Mouse (Mus musculus): ENCODE measurements around the gene Wdr82.

The Wdr82 gene

DNA sequence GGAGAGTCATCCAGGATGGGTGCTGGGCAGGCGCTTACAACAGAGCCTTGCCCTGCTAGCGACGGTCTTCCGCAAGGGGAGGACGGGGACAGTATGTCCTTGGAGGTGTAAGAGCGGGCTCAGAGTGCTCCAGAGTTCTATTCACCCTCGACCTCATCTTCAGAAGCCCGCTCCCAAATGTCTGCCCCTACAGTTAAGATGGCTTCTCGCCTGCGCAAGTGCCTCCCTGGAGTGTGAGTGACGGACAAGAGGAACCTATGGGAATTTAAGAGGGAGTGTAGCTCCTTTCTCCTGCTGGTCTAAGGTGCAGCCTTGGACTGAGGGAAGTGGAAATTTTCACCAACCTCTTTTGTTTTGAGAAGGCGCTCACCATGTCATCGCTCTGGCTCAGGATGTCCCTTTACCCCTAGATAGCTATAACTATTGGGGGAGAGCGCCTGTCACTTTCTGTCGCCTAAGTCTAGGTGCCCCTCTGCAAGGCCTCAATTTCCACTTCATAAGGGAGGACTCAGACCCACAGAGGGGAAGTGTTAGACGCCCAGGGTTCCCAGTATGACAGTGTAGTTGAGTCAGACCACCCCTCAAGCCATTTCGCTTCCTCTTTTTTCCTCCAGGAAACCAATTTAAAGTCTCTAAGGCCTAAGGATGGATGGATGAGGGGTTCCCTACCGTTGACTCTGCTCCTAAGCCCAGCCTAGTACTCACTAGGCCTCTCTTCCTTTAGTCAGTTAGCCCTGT lies 29.0 kb downstream of the Wdr82 start, which contains the start of gene Ppm1m:
Gene Ppm1m, minus strand, starts transcription at position 212 of the 738 bp plus-strand sequence.
- no peak for DNase-seq

- DNase-seq: no peak
These were observed 31.2 kb downstream of the Wdr82 start for GRCm38 (mm10) chr9:106201895-106202294.

DNA sequence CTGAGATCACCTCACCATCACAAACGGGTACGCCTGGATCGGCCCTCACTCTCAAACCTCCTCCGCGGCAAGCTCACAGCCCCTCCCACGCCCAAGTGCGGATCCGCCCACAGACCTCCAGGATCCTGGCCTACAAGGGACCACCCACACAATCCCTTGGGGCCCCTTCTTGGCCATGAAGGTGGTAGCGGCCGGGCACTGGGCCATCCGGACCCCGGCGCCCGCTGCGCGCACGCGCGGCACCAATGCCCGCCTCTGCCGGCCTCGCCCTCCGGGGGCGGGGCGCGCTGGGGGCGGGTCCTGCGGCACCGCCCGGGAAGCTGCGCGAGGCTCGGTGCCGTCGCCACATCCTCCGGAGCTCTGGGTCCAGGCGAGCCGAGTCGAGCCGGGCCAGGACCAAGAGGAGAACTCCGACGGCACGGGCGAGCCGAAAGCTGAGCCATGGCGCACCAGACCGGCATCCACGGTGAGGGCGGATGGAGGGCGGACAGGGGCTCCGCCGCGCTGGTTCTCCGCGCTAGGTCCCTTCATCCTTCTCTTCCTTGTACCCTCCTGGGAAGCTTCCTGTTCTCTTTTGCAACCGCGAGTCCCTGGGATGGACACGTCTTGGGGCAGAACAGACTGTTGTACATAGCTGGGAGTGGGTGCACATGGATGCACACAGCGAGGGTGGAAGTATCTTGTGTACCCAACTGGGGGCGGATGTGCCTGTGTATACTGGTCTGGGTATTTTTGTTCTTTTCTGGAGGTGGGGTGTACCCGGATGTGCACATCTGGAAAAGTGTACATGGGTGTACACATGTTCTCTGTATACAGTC lies 32.3 kb downstream of the Wdr82 start, which contains the start of gene Twf2:
Gene Twf2, plus strand, starts transcription at position 290 of the 818 bp plus-strand sequence.
- peak; percentile 89 for DNase-seq

DNA sequence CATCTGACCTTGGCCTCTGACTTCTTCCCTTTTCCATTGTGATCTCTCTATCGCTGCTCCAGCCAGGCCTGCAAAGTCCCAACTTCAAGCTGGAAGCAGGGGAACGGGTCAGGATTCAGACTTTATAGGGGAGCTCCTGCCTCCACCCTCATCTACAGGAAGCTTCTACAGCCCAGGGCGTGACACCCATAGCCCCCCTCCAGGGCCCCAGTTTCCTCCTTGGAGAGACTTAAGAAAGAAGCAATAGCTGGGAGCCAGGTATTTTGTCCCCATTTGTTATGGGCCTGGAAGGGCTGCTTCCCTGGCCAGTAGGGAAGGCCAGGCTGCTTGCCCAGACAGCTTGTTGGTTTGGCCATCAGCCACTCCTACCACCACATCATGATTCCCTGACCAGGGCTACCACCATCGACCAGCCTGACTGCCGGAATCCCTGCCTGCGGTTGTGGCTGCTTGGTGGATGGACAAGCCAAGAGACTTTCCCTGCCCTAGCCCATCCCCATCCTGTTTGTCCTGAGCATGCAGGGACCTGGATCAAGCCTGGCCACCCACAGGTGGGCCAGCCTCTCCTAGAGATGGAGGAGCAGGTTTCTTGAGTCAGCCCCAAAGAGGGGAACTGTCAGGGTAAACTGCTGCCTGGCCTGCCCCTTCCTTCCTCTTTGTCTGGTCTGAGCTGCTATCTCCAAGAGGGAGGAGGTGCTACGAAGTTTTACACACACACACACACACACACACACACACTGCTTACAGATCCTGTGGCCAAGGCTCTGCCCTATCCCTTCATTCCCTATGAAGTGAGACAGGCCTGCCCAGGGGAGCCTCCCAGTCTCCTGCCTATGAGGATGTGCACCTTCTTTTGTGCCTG lies 33.5 kb downstream of the Wdr82 start:
- no peak for DNase-seq

DNA sequence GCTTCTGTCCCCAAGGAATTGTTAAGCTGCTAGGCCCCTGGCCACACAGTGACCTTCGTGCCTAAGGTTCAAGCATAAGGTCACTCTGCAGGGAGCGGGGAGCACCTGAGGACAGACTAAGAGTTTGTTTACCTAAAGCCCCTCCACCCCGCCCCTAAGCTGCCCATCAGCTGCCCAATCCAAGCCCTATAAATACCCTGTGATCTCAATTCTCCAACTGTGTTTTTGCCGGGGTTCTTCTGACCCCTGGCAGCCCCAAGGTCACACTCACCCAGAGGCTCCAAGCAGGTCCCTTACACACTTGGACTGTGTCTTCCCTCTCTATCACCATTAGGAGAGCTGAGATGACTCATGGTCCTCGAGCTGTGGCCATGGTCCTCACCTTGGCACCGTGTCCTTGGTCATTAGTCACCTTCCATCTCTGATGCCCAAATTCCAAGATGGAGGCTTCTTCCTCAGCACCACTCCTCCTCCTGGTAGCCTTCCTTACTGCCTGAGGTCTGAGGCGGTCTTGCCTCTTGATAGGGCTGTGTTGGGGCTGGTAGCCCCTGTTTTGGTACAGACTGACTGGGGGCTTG lies 35.1 kb downstream of the Wdr82 start:
- DNase-seq: no peak

DNA sequence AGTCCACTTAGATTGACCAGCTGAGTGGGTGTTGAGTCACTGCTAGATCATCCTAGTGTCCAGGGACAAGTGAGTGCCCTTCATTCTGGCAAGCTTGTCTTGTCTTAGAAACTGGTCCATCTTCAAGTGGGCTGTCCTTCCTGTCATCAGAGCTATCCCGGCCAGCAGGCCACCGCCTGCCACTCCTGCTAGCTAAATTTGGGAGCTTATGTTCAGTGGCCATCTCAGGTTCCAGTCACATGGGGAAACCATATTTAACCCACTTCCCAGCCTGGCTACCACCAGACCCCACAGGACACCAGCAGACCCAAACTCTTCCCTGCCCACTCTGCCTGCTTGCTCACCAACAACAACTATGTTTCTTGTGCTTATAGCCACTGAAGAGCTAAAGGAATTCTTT lies 35.8 kb downstream of the Wdr82 start:
- no peak for DNase-seq

- DNase-seq: no peak
These were observed 37.5 kb downstream of the Wdr82 start for GRCm38 (mm10) chr9:106208181-106208580.

GRCm38 (mm10) chr9:106209954-106210353 lies 39.2 kb downstream of the Wdr82 start:
- no peak for DNase-seq

GRCm38 (mm10) chr9:106210853-106211609 lies 40.3 kb downstream of the Wdr82 start:
- DNase-seq: peak; percentile 69

DNA sequence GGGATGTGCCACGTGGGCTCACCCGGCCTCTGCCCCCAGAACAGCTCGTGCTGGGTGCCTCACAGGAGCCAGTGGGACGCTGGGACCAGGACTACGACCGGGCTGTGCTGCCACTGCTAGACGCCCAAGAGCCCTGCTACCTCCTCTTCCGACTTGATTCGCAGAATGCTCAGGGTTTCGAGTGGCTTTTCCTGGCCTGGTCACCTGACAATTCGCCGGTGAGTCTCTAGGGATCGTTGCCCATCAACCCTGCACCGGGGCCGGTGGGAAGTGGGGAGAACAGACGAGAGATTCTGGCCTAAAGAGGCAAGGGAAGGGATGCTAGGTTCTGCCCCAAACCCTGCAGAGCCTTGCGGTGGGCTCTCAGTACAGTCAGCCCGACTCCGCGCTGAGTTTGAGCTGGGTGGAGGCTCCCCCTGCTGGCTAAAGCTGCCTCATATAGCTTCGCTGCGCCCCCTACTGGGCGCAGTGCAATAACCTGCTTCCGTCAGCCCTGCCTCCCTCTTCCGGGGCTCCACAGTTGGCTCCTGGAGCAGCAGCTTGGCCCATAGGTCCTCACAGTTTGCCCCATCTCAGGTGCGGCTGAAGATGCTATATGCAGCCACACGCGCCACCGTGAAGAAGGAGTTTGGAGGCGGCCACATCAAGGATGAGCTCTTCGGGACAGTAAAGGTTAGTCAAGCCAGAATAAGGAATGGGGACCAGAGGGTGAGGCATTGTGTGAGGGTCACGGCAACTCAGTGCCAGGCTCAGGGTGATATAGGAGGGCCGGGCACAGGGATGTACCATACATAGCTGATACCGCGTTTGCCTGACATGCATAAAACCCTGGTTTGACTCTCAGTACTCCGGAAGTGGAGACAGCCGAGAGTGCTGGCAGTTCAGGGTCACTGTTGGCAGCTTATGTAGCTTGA lies 41.2 kb downstream of the Wdr82 start:
- DNase-seq: peak; percentile 88

DNA sequence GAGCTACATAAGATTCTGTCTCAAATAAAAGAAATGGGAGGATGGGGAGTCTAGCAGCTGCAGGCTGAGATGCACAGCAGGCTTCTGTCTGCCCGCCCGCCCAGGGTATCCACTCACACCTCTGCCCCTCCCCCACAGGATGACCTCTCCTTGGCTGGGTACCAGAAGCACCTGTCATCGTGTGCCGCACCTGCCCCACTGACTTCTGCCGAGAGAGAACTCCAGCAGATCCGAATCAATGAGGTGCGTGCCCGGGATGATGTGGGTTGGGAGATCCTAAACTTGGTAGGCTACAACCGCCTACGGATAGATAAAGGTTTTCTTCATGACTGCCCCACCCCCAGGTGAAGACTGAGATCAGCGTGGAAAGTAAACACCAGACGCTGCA lies 41.9 kb downstream of the Wdr82 start:
- no peak for DNase-seq

- no peak for DNase-seq
These were observed 44.8 kb downstream of the Wdr82 start for GRCm38 (mm10) chr9:106215341-106216125.

DNA sequence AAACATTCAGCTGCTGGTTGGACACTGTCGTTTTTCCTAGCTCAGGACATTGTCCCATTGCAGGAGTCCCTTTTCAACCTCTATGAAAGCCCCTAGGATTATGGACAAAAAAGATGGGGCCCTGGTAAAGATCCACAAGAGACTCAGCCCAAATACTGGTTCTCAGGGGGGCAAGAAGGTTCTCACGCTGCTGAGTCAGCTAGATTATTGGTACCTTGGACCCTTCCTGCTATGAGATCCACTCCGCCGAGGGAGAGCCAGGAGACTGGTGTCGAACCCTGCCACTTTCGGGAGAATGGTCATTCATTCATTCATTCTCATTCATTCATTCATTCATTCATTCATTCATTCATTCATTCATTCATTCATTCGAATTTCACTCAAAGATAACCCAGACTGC lies 46.2 kb downstream of the Wdr82 start:
- no peak for DNase-seq

DNA sequence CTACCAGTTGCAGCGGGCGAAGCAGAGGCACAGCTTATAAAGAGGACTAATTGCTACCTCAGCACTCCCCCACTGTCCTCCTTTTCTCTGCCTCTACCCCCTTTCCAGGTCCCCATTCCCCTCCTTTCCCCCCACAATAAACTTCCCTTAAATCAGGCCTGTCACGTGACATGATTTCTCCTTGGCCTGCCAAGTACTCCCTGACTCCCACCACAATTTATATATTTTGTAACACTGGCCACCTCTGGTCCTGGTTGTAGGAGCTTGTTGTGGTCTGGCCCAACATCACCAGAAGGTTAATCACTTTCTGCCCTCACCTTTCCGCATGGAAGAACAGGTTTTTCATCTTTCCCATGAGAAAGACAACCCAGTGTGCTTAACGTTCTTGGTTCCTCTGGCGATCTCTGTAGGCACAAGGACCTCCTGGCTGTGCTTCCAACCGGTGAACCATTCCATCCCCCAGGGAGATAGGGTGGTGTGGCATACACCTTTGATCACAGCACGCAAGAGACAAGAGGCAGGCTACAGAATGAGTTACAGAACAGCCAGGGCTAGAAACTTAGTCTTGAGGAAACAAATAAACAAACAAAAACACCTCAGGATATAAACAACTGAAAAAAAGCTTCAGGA lies 50.3 kb downstream of the Wdr82 start:
- no peak for DNase-seq

DNA sequence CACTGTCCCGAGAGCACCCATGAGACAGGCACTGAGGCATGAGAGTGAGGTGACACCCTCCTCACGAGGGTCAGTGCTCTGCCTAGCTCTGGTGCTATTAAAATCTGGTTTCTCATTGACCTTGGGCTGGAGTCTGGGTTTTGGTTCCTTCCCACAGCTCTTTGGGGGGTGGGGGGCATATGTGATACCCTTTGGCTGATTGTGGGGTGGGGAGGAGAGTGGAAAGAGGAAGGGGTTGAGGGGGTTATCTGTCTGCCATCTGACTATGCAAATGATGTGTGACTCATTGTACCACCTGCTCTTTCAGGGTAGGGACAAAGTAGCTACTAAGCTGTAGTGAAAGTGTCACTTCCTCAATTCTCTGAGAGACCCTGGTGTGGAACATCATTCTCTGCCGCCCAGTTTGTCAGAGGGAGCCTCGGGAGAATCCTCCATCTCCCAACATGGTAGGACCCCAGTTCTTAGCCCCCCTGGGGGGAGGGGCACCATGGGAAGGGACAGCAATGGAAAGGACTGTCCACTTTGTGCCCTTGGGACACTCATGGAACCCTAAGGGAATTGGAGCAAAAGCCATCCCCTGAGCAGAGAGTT lies 51.6 kb downstream of the Wdr82 start, which contains the start of gene Tlr9:
Gene Tlr9, plus strand, starts transcription at position 338 of the 591 bp plus-strand sequence.
- no peak for DNase-seq

DNA sequence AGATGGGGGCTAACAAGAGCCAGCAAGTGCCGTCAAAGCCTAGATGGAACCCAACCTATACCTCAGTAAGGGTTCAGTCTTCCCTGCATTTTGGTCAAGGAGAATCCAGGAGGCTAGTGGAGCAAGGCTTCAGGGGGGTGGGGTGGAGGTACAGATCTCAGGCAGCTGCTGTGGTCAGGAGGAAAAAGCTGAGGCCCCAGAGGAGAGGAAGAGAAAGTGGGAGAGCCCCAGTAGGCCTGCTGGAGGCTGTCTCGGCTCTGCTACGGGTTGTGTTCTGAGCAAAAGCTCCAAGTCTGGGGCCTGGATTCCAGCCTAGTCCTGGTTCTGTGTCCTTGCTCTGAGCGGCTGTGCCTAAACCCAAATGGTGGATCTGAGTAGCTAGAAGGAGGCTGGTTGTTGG lies 52.3 kb downstream of the Wdr82 start:
- DNase-seq: no peak

DNA sequence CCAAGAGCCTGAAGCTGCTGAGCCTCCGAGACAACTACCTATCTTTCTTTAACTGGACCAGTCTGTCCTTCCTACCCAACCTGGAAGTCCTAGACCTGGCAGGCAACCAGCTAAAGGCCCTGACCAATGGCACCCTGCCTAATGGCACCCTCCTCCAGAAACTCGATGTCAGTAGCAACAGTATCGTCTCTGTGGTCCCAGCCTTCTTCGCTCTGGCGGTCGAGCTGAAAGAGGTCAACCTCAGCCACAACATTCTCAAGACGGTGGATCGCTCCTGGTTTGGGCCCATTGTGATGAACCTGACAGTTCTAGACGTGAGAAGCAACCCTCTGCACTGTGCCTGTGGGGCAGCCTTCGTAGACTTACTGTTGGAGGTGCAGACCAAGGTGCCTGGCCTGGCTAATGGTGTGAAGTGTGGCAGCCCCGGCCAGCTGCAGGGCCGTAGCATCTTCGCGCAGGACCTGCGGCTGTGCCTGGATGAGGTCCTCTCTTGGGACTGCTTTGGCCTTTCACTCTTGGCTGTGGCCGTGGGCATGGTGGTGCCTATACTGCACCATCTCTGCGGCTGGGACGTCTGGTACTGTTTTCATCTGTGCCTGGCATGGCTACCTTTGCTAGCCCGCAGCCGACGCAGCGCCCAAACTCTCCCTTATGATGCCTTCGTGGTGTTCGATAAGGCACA lies 54.9 kb downstream of the Wdr82 start:
- DNase-seq: no peak

DNA sequence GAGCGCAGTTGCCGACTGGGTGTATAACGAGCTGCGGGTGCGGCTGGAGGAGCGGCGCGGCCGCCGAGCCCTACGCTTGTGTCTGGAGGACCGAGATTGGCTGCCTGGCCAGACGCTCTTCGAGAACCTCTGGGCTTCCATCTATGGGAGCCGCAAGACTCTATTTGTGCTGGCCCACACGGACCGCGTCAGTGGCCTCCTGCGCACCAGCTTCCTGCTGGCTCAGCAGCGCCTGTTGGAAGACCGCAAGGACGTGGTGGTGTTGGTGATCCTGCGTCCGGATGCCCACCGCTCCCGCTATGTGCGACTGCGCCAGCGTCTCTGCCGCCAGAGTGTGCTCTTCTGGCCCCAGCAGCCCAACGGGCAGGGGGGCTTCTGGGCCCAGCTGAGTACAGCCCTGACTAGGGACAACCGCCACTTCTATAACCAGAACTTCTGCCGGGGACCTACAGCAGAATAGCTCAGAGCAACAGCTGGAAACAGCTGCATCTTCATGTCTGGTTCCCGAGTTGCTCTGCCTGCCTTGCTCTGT lies 55.5 kb downstream of the Wdr82 start:
- DNase-seq: no peak

Measured in thymus, postnatal 25 days (tissue).